Mouse (Mus musculus) C2C12 (cell line): ENCODE data around the gene Lyar. TPM values are rescaled to one million over a fixed set of nuclear protein-coding genes. Genes with fewer than 3 reads are reported as not detected.

ENCODE experiments used
- H3K27me3 ChIP-seq: one replicate; pipeline ENCODE4 v1.6.1; 2011; ENCODE audit not compliant: control insufficient read depth, insufficient read depth, insufficient read length
- H3K36me3 ChIP-seq: one replicate; pipeline ENCODE4 v1.6.1; 2011; ENCODE audit not compliant: control insufficient read depth, insufficient read depth
- H3K4me3 ChIP-seq: one replicate; pipeline ENCODE4 v1.5.1; 2011; ENCODE audit warnings: mild to moderate bottlenecking, control low read depth; ENCODE audit not compliant: poor library complexity, insufficient read depth, severe bottlenecking
- H3K79me2 ChIP-seq: one replicate; pipeline ENCODE4 v1.6.1; 2011; ENCODE audit not compliant: control insufficient read depth, insufficient read depth
- H3K79me3 ChIP-seq: one replicate; pipeline ENCODE4 v1.6.1; 2011; ENCODE audit warnings: low read depth, control low read depth
- H3ac ChIP-seq: one replicate; pipeline ENCODE3; 2011; ENCODE audit warnings: low read depth; ENCODE audit not compliant: control insufficient read depth, insufficient read length
- CEBPB ChIP-seq: IDR thresholded peaks from one replicate; pipeline ENCODE4 v1.6.1; 2011; ENCODE audit warnings: low read depth, mild to moderate bottlenecking, control low read depth, moderate library complexity
- CTCF ChIP-seq: IDR thresholded peaks from one replicate; pipeline ENCODE4 v1.5.1; 2011; ENCODE audit not compliant: control insufficient read depth, insufficient read depth, insufficient read length
- FOSL1 ChIP-seq: IDR thresholded peaks from one replicate; pipeline ENCODE4 v1.8.0; 2011; ENCODE audit warnings: mild to moderate bottlenecking, low read length; ENCODE audit not compliant: poor library complexity, insufficient read depth, severe bottlenecking
- MAX ChIP-seq: IDR thresholded peaks from one replicate; pipeline ENCODE4 v1.6.1; 2011; ENCODE audit warnings: mild to moderate bottlenecking, control low read depth
- MYOD1 ChIP-seq: IDR thresholded peaks from one replicate; pipeline ENCODE4 v1.6.1; 2011; ENCODE audit warnings: low read depth; ENCODE audit not compliant: control insufficient read depth, insufficient read length
- MYOG ChIP-seq: IDR thresholded peaks from one replicate; pipeline ENCODE4 v1.6.1; 2011; ENCODE audit not compliant: control insufficient read depth, insufficient read length; ENCODE audit errors: extremely low read depth
- USF1 ChIP-seq: IDR thresholded peaks from one replicate; pipeline ENCODE4 v1.6.1; 2011; ENCODE audit warnings: low read depth, mild to moderate bottlenecking, control low read depth, moderate library complexity
- polyA plus RNA-seq: library from polyadenylated mRNA; unstranded; fragments of >200 nt; fragmentation: generic; extraction: Trizol; gene quantifications from one replicate; pipeline ENCODE4 v1.2.1, GENCODE M21; 2012; ENCODE audit warnings: missing spikeins

Gene Lyar
- polyA plus RNA-seq, 1 experiment, result 57.3 TPM

- Histone ChIP-seq H3ac (no peak overlapping the region), H3K79me2 (no peaks in the 10 kb centered on the region), H3K4me3 (no peak overlapping the region), H3K79me3 (no peaks in the 10 kb centered on the region), H3K27me3 (no peaks in the 10 kb centered on the region), H3K36me3 (peaks cover 8% of the 10 kb centered on the region)
- no peak for TF ChIP-seq USF1
- TF ChIP-seq MYOG, result no peak
- TF ChIP-seq MYOD1, result no peak
- no peak for TF ChIP-seq FOSL1
- no peak for TF ChIP-seq MAX
- TF ChIP-seq CTCF, result no peak
- no peak for TF ChIP-seq CEBPB
These were observed 20.6 kb downstream of the Lyar start for GRCm38 (mm10) chr5:38240727-38241472.

GRCm38 (mm10) chr5:38241473-38241834 lies 21.2 kb downstream of the Lyar start:
- H3ac ChIP-seq, result no peak overlapping the region

GRCm38 (mm10) chr5:38241966-38242365 lies 21.7 kb downstream of the Lyar start:
- Histone ChIP-seq H3K27me3 (no peaks in the 10 kb centered on the region), H3K79me3 (no peaks in the 10 kb centered on the region), H3K79me2 (no peaks in the 10 kb centered on the region), H3K4me3 (no peak overlapping the region), H3K36me3 (no peaks in the 10 kb centered on the region), H3ac (no peak overlapping the region)
- TF ChIP-seq CEBPB (no peak), MYOG (no peak), FOSL1 (no peak), CTCF (no peak), MYOD1 (no peak), MAX (no peak), USF1 (no peak)

More at GRCm38 (mm10) chr5:38241473-38241834, 21.2 kb downstream of the Lyar start:
- Histone ChIP-seq H3K36me3 (peaks cover 3% of the 10 kb centered on the region), H3K79me3 (no peaks in the 10 kb centered on the region), H3K79me2 (no peaks in the 10 kb centered on the region), H3K4me3 (no peak overlapping the region), H3K27me3 (no peaks in the 10 kb centered on the region)
- no peak for TF ChIP-seq MYOG
- TF ChIP-seq CTCF, result no peak
- TF ChIP-seq CEBPB, result no peak
- TF ChIP-seq MAX, result no peak
- TF ChIP-seq FOSL1, result no peak
- no peak for TF ChIP-seq MYOD1
- TF ChIP-seq USF1, result no peak

DNA sequence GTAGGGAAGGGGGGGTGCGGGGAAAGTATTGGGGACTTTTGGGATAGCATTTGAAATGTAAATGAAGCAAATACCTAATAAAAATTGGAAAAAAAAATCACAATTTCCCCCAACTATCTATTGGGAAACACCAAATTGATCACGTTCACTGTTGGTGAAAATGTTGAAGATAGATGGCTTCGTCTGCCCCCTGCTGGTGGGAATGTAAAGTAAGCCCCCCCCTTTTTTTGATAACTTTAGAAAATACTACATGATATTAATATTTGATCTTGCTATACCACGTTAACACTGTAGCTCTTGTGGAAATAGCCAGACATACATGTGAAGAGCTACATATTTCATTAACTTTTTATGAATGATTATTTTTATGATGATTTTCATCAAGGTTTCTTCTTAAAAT lies 34.9 kb downstream of the Lyar start:
- H3K27me3 ChIP-seq, result no peaks in the 10 kb centered on the region
- H3K36me3 ChIP-seq, result no peaks in the 10 kb centered on the region
- peaks cover 2% of the 10 kb centered on the region for H3K79me2 ChIP-seq
- TF ChIP-seq MYOD1 (no peak), MAX (no peak), USF1 (no peak), CEBPB (no peak), FOSL1 (no peak), CTCF (no peak), MYOG (no peak)
- no peaks in the 10 kb centered on the region for H3K79me3 ChIP-seq
- H3K4me3 ChIP-seq, result no peak overlapping the region
- no peak overlapping the region for H3ac ChIP-seq

DNA sequence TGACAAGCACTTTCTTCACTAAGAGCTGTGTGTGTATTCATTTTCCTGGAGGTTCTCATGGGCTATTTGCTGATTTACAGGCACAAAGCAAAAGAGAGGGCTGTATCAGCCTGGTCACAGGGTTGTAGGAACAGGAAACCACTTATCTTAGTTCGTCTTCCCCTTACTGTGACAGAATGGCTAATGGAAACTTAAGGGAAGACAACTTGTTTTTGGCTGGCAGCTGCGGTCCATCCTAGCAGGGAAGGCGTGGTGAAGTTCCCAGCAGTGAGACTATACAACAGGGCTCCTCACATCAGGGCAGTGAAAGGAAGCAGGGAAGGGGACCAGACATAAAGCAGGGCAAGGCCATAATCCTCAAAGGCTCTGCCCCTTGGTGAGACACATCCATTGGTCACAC lies 35.4 kb downstream of the Lyar start:
- TF ChIP-seq MYOD1, result no peak
- TF ChIP-seq CTCF, result no peak
- TF ChIP-seq MAX, result no peak
- TF ChIP-seq MYOG, result no peak
- TF ChIP-seq USF1, result no peak
- no peak for TF ChIP-seq FOSL1
- TF ChIP-seq CEBPB, result no peak
- Histone ChIP-seq H3ac (no peak overlapping the region), H3K27me3 (no peaks in the 10 kb centered on the region), H3K4me3 (no peak overlapping the region), H3K79me2 (peaks cover 6% of the 10 kb centered on the region), H3K36me3 (no peaks in the 10 kb centered on the region), H3K79me3 (no peaks in the 10 kb centered on the region)

GRCm38 (mm10) chr5:38256551-38256950 lies 36.3 kb downstream of the Lyar start:
- no peak for TF ChIP-seq USF1
- no peak for TF ChIP-seq MYOG
- no peak for TF ChIP-seq CTCF
- TF ChIP-seq FOSL1, result no peak
- H3K79me3 ChIP-seq, result no peaks in the 10 kb centered on the region
- no peak overlapping the region for H3ac ChIP-seq
- H3K36me3 ChIP-seq, result no peaks in the 10 kb centered on the region
- no peak overlapping the region for H3K4me3 ChIP-seq
- peaks cover 12% of the 10 kb centered on the region for H3K79me2 ChIP-seq
- no peaks in the 10 kb centered on the region for H3K27me3 ChIP-seq
